8 mouse cellular contexts compared by ENCODE assay signal in the genomic region with DNA sequence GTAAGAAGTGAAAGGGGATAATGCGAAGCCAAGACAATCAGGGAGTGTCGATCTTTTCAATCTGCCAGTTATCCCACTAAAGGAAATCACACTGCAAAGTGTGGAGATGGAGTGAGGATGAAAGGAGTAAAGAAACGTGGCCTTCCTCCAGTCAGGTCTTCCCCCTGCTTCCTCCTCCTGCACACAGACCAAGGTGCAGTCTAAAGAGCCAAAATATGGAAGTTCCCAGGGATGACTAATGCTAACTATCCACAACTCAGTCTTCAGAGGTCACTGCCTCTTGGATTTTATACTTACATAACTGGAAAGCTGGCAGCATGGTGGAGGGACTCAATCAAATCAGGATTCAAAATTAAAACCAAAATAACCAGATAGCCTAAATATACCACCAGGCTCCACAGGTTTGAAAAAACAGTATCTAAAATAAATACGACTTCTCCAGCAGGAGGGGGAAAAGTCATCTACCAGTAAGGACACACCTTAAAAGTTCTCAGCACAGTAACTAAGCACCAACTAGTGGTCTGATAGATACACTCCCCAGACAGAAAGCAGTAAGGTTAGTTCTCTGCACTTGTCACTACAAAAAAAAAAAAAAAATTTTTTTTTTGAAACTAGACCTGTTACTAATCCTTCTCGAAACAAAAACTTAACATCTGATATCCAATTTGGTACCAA. TPM values are rescaled to one million over a fixed set of nuclear protein-coding genes. Genes with fewer than 3 reads are reported as not detected.
DNase-seq lines count a peak whose midpoint lies in the region; ATAC-seq lines count a peak whose summit lies in the region.

No protein-coding gene starts in this region.

- ATAC-seq in forebrain, embryonic 11.5 days (replicated peaks; ENCODE audit: low FRiP score): no peak
- ATAC-seq in limb, embryonic 15.5 days (ENCODE audit: insufficient number of reproducible peaks, low FRiP score, low TSS enrichment, low read depth): no peak

- peak overlapping the region; percentile 88 for H3K27ac ChIP-seq in forebrain, embryonic 11.5 days (ENCODE audit: low read depth, low read length)
- H3K27ac ChIP-seq in limb, embryonic 15.5 days: peak overlapping the region; percentile 94; the same call in 1 of the 2 replicates

- WGBS in forebrain, embryonic 11.5 days: 5% methylated on average over 5 of the region's 5 CpGs
- 23% methylated on average over 5 of the region's 5 CpGs for WGBS in limb, embryonic 15.5 days

- H3K9ac ChIP-seq in forebrain, embryonic 11.5 days (ENCODE audit: low read length): peak overlapping the region; percentile 95
- no peak overlapping the region for H3K9ac ChIP-seq in limb, embryonic 15.5 days

- no peaks in the 10 kb centered on the region for H3K27me3 ChIP-seq in forebrain, embryonic 11.5 days (ENCODE audit: control insufficient read depth, insufficient read depth, low read length)
- H3K27me3 ChIP-seq in limb, embryonic 15.5 days: no peaks in the 10 kb centered on the region
- no peaks in the 10 kb centered on the region for H3K27me3 ChIP-seq in splenic B cell, adult 2 months (ENCODE audit: control insufficient read depth, insufficient read depth, low read length, poor library complexity, severe bottlenecking)

- peak overlapping the region; percentile 54 for H3K4me2 ChIP-seq in forebrain, embryonic 11.5 days (ENCODE audit: low read depth, low read length, severe bottlenecking)
- peak overlapping the region; percentile 60 for H3K4me2 ChIP-seq in limb, embryonic 15.5 days

- peak; percentile 22 for DNase-seq in embryo, embryonic 10.5 days (ENCODE audit: low spot score)
- DNase-seq in embryo, embryonic 11 days: no peak
- DNase-seq in A20 (ENCODE audit: low read depth, low spot score): peak; percentile 74
- DNase-seq in forebrain, embryonic 11.5 days (ENCODE audit: low spot score): no peak
- DNase-seq in splenic B cell, adult 2 months (ENCODE audit: low read depth, low spot score): peak; percentile 54
- DNase-seq in embryo, embryonic 9.5 days (ENCODE audit: extremely low spot score): no peak
- no peak for DNase-seq in T-cell, adult 2 months (ENCODE audit: low spot score)

- H3K4me3 ChIP-seq in forebrain, embryonic 11.5 days (ENCODE audit: low read depth, low read length): peak overlapping the region; percentile 89
- H3K4me3 ChIP-seq in limb, embryonic 15.5 days: peak overlapping the region; percentile 76

- no peaks in the 10 kb centered on the region for H3K36me3 ChIP-seq in forebrain, embryonic 11.5 days (ENCODE audit: control insufficient read depth, insufficient read depth, low read length)
- H3K36me3 ChIP-seq in limb, embryonic 15.5 days: no peaks in the 10 kb centered on the region
- H3K36me3 ChIP-seq in splenic B cell, adult 2 months (ENCODE audit: control insufficient read depth, insufficient read depth, low read length, poor library complexity, severe bottlenecking): no peaks in the 10 kb centered on the region

- peaks cover 26% of the 10 kb centered on the region for H3K4me1 ChIP-seq in forebrain, embryonic 11.5 days (replicated peaks; ENCODE audit: control insufficient read depth, insufficient read depth, low read length)
- H3K4me1 ChIP-seq in limb, embryonic 15.5 days: peaks cover 55% of the 10 kb centered on the region

- no peaks in the 10 kb centered on the region for H3K9me3 ChIP-seq in forebrain, embryonic 11.5 days (ENCODE audit: control insufficient read depth, low read length)
- no peaks in the 10 kb centered on the region for H3K9me3 ChIP-seq in limb, embryonic 15.5 days

RNA-seq across cellular contexts. Expression of gene Zfp217, which starts 18.5 kb away (rescaled TPM):
- 3.8 and 3.9 TPM in 2 replicates for polyA plus RNA-seq in forebrain, embryonic 11.5 days (2014; fragmentation: Nextera tagmentation; extraction: Ambion mirVana)
- 2.9 and 3.3 TPM in 2 replicates for polyA plus RNA-seq in limb, embryonic 15.5 days (2015; fragmentation: Nextera tagmentation; extraction: Ambion mirVana)

Comparison
In these comparisons a context has a peak if more than half of its experiments do, and no peak if none do; other contexts are left out.
1. DNase-seq: peak in embryo, embryonic 10.5 days (single experiment), A20 (single experiment) and splenic B cell, adult 2 months (single experiment); none in embryo, embryonic 11 days (single experiment), forebrain, embryonic 11.5 days (single experiment), embryo, embryonic 9.5 days (single experiment) and T-cell, adult 2 months (single experiment).